Mouse (Mus musculus): ENCODE measurements around the gene Nes. TPM values are rescaled to one million over a fixed set of nuclear protein-coding genes. Genes with fewer than 3 reads are reported as not detected.

The Nes gene
- polyA plus RNA-seq, 1 experiment from 2014 or later: 34.6 TPM

DNA sequence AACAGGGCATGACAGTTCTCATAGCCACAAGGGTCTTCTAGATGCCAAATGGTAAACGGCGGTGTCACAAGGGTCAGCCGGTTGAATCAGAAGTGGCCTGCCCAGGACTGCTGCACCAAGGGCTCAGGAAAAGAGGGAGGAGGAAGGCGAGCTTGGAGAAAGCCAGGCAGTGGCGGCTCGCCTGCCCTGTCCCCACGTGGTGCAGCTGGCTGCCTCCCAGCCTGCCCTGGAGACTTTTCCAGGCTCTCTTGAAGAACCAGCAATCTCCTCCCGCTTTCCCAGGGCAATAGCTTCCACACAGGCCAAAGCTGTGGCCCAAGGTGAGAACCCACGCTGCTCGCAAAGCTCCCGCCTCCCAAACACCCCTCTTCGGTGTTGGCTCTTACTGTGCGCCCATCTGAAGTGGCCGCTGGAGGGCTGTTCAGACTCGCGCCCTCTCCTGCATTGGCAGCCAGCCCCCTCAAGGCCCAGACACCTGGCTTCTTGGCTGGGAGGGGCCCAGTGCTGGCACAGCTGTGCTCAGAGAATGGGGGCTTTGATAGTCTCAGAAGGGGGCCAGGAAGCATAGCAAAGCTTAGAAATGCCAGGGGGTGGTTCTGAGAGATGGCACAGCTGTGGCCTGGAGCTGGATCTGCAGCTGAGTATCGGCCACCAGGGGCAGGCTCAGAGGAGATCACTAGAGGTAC lies 31.6 kb downstream of the Nes start:
- H3K27me3 ChIP-seq: peaks cover 83% of the 10 kb centered on the region
- no peak for ATAC-seq (replicated peaks; ENCODE audit: low FRiP score)
- H3K4me3 ChIP-seq (replicated peaks): no peak overlapping the region
- peaks cover 19% of the 10 kb centered on the region for H3K4me1 ChIP-seq
- no peaks in the 10 kb centered on the region for H3K36me3 ChIP-seq
- no peak overlapping the region for H3K27ac ChIP-seq
- H3K4me2 ChIP-seq: no peak overlapping the region
- no peaks in the 10 kb centered on the region for H3K9me3 ChIP-seq (replicated peaks)
- WGBS: 2% methylated on average over 17 of the region's 17 CpGs
- H3K9ac ChIP-seq: no peak overlapping the region

DNA sequence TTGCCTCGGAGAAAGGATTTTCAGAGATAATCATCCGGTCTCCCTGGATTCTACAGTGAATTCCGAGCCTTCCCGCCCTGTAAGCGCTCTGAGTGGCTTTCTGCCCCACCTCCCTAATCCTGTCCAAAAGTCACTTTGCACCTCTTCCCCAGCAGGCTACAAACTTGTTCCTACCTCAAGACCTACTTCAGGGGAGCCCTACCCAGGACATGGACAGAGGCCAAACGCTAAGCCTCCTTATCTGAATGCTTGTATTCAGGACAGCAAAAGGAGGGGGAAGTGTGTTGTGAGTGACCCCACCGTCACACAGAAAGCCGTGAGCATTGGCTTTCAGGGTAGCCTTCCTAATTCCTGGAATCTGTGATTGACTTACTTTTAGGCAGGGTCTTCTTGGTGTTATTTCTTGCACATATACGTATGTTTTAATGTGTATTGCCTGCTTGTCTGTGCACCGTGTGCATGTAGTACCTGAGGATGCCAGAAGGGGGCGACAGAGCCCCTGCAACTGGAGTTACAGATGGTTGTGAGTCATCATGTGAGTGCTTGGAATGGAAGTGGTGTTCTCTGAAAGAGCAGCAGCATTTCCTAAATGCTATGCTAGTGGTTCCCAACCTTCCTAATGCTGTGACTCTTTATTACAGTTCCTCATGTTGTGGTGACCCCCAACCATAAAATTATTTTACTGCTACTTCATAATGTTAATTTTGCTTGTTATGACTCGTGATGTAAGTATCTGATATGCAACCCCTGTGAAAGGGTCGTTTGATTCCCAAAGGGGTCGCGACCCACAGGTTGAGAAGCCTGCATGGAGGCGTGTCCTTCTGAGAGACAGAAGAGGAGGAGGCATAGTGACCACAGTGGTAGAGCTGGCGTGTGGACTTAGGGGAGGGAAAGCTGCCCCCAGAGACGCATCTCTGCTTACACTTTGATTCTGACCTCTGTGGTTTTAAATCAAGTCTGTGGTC lies 35.2 kb downstream of the Nes start:
- Histone ChIP-seq H3K27me3 (peaks cover 70% of the 10 kb centered on the region), H3K36me3 (no peaks in the 10 kb centered on the region), H3K9me3 (replicated peaks) (no peaks in the 10 kb centered on the region), H3K4me1 (no peaks in the 10 kb centered on the region), H3K27ac (no peak overlapping the region), H3K4me2 (no peak overlapping the region), H3K4me3 (replicated peaks) (no peak overlapping the region), H3K9ac (no peak overlapping the region)
- ATAC-seq (replicated peaks; ENCODE audit: low FRiP score): no peak
- WGBS: 66% methylated on average over 18 of the region's 18 CpGs

DNA sequence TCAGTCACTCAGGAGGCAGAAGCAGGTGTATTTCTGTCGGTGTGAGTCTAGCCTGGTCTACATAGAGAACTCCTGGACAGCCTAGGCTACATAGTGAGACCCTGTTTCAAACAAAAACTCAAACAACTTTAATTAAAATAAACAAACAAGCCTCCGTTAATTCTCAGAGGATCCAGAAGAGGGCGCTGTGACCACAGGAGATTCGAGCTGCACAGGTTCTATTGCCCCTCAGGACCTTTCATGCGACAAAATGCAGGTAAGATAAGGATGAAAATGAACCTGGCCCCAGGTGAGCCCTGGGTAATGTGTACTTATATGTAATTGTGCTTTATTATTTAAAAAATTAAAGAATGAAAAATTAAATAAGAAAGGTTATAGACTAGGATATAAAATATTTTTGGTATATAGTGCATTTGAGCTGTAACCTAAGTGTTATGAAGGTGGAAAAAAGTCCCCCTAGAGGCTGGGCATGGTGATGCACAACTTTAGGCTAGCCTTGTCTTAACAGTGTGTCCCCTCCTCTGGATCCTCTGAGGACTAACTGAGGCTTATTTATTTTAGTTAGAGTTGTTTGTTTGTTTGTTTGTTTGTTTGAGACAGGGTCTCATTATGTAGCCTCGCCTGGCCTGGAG lies 39.9 kb downstream of the Nes start:
- H3K36me3 ChIP-seq: no peaks in the 10 kb centered on the region
- H3K4me2 ChIP-seq: no peak overlapping the region
- H3K9ac ChIP-seq: no peak overlapping the region
- no peak overlapping the region for H3K27ac ChIP-seq
- no peaks in the 10 kb centered on the region for H3K9me3 ChIP-seq (replicated peaks)
- WGBS: 10% methylated on average over 6 of the region's 6 CpGs
- H3K27me3 ChIP-seq: peaks cover 40% of the 10 kb centered on the region
- H3K4me1 ChIP-seq: no peaks in the 10 kb centered on the region
- H3K4me3 ChIP-seq (replicated peaks): no peak overlapping the region
- ATAC-seq (replicated peaks; ENCODE audit: low FRiP score): no peak

DNA sequence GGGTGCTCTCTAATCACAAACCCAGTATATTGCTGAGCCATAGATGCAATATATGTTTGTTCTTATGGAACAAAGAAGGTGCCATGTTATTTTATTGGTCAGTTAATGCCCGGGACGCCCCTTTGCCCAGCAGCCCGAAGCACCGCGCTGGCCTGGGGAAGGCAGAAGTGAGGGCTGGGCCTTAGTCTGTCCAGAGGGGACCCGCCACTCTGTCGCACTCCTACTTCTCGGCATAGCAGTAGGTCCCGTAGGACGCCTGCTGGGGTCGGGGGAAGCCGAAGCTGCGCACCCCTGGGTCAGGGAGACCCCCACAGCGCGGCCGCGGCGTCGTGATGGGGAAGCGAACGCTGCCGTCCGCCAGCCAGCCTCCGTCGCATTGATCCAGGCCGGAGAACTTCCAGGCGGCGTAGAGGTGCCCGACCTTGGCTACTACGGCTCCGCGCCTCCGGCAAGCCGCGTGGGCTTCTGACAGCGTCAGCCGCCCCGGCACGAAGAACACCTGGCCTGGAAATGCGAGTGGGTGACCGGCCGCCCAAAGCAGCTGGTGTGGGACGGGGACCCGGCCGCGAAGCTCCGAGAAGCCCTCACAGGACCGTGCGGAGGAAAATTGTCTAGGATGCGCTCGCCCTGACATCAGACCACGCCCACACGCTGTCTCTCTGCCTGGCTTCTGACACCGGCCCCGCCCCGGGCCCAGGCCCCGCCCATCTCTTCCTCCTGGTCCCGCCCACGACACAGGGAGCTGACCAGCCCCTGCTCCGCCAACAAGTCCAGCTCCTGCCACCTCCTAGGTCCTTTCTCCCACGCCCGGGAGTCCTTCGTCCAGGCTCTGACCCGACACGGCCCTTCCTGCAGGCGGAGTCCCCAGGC lies 51.7 kb downstream of the Nes start:
- H3K9me3 ChIP-seq (replicated peaks): no peaks in the 10 kb centered on the region
- H3K4me3 ChIP-seq (replicated peaks): peak overlapping the region; percentile 58
- 1% methylated on average over 66 of the region's 66 CpGs for WGBS
- H3K27me3 ChIP-seq: peaks cover 90% of the 10 kb centered on the region
- no peaks in the 10 kb centered on the region for H3K36me3 ChIP-seq
- peak overlapping the region; percentile 99 for H3K4me2 ChIP-seq
- peak; percentile 95 for ATAC-seq (replicated peaks; ENCODE audit: low FRiP score)
- H3K9ac ChIP-seq: peak overlapping the region; percentile 46
- peaks cover 20% of the 10 kb centered on the region for H3K4me1 ChIP-seq
- no peak overlapping the region for H3K27ac ChIP-seq

DNA sequence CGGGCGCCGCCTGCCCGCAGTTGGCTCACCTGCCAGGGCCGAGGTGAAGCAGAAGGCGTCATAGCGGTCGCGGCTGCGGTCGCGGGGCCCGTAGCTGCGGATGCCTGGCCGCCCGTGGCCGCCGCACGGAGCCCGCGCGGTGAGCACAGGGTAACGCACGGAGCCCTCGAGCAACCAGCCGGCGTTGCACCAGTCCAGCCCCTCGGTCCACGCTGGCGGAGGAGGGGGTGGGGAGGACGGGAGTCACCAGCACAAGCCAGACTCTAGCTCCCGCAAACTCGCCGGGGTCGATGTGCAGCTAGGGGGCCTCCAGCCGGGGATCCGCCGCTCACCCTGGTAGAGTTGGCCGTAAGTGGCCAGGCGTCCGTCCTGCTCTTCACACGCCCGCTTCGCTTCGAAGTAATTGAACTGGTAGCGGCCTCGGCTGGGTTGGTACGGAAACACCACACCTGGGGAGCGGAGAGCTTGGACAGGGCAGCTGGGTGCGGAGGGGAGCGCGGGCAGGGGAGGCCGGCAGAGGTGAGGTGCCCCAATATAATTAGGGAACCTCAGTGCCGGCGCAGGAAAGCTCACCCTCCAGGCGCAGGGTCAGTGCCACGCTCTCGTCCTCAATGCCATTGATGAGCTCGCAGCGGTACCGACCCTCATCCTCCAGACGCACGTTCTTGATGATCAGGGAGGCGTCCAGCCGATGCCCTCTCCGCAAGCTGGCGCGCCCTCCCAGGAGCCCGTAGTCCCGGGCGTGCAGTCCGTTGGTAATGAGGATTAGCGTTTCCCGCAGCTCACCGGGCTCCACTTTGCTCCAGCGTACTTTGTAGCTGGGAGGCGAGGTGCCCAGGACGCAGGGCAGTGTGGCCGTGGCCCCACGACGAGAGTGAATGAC lies 52.6 kb downstream of the Nes start:
- ATAC-seq (replicated peaks; ENCODE audit: low FRiP score): peak; percentile 79
- Histone ChIP-seq H3K4me1 (peaks cover 20% of the 10 kb centered on the region), H3K4me3 (replicated peaks) (peak overlapping the region; percentile 58), H3K9me3 (replicated peaks) (0 out of 2 replicates have a peak, but pooled peaks cover 6% of the 10 kb centered on the region), H3K4me2 (peak overlapping the region; percentile 99), H3K27ac (no peak overlapping the region), H3K9ac (peak overlapping the region; percentile 46), H3K27me3 (peaks cover 90% of the 10 kb centered on the region), H3K36me3 (no peaks in the 10 kb centered on the region)
- under 1% methylated on average over 81 of the region's 81 CpGs for WGBS

DNA sequence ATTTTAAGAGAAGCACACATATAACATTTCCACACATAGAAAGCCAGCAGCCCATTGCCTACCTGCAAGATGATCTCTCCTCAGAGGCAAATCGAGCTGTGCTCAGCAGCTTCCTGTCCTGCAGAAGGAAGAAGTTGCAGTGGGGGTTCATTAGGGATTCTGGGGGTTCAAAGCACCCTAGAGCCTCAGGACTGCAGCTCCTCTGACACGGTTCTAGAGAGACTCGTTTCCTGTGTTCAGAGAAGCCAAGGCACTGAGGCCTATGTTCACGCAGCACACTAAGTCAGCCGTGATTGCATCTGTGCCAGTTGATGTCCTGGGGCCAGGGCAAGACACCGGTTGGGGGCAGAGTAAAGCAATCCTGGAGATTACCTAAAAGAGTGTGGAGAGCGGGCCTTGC lies 55.9 kb downstream of the Nes start:
- no peak overlapping the region for H3K4me3 ChIP-seq (replicated peaks)
- peaks cover 30% of the 10 kb centered on the region for H3K4me1 ChIP-seq
- H3K9ac ChIP-seq: no peak overlapping the region
- peaks cover 91% of the 10 kb centered on the region for H3K27me3 ChIP-seq
- 0 out of 2 replicates have a peak, but pooled peaks cover 6% of the 10 kb centered on the region for H3K9me3 ChIP-seq (replicated peaks)
- no peak for ATAC-seq (replicated peaks; ENCODE audit: low FRiP score)
- H3K4me2 ChIP-seq: no peak overlapping the region
- WGBS: 57% methylated on average over 7 of the region's 7 CpGs
- H3K27ac ChIP-seq: no peak overlapping the region
- H3K36me3 ChIP-seq: no peaks in the 10 kb centered on the region

DNA sequence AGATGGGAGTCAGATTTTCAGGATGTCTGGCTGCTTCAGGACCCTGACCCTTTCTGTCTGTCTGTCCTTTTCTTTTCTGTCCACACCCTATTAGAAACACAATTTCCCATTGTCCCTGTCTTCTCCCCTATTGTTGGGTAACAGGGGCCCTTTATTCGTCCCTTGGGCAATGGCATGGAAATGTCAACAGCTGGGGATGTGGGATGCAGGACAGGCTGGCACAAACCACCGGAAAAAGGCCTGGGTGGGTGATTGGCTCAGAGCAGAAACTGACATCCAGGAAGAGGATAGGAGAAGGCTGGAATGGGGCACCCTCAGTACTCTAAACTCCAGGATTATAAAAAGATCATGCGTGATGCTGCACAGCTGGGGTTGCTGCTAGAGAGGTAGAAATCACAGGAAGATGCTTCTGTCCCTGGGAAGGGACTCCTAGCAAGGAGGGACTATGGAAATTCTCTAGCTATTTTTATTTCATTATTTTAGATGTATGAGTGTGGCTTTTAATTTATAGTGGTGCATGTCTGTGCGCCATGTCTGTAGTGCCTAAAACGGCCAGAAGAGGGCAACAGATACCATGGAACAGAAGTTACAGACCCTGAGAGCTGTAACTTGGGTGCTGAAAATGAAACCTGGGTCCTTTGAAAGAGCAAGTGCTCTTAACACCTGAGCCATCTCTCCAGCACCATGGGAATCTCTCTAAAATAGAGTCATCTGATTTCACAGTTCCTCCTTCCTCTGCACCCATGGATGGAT lies 56.7 kb downstream of the Nes start, which contains the start of gene Hapln2:
Hapln2 (minus strand) TSS at position 150 of the 753 bp plus-strand sequence.
- H3K27ac ChIP-seq: no peak within 1 kb of the TSS

More for the DNA sequence above, 56.7 kb downstream of the Nes start, which contains the start of gene Hapln2:
- no peak within 1 kb of the TSS for H3K4me3 ChIP-seq (replicated peaks)
- H3K4me1 ChIP-seq: peaks cover 25% of the 10 kb centered on the region
- 51% methylated on average over 5 of the region's 5 CpGs for WGBS
- H3K9me3 ChIP-seq (replicated peaks): 0 out of 2 replicates have a peak, but pooled peaks cover 6% of the 10 kb centered on the region
- H3K4me2 ChIP-seq: no peak within 1 kb of the TSS
- ATAC-seq (replicated peaks; ENCODE audit: low FRiP score): no peak
- no peaks in the 10 kb centered on the region for H3K36me3 ChIP-seq
- peaks cover 91% of the 10 kb centered on the region for H3K27me3 ChIP-seq
- H3K9ac ChIP-seq: no peak within 1 kb of the TSS

Other genes with a start within 250 kb of the Nes start
- 0.66 and 0.84 TPM in 2 replicates for gene Lrrc71, start 222.5 kb upstream of the Nes start, polyA plus RNA-seq (2015; fragmentation: Nextera tagmentation; extraction: Ambion mirVana)
- 6.1 and 8.4 TPM in 2 replicates for gene Ntrk1, start 175.9 kb upstream of the Nes start, polyA plus RNA-seq (2015; fragmentation: Nextera tagmentation; extraction: Ambion mirVana)
- gene Insrr, start 174.1 kb upstream of the Nes start, polyA plus RNA-seq (2015; fragmentation: Nextera tagmentation; extraction: Ambion mirVana): 1.2 and 1.5 TPM in 2 replicates
- 40.8 and 51.0 TPM in 2 replicates for gene Pear1, start 146.8 kb upstream of the Nes start, polyA plus RNA-seq (2015; fragmentation: Nextera tagmentation; extraction: Ambion mirVana)
- 0.09 TPM in 1 of 2 replicates, not detected in the other for gene Sh2d2a, start 124.3 kb upstream of the Nes start, polyA plus RNA-seq (2015; fragmentation: Nextera tagmentation; extraction: Ambion mirVana)
- 14.4 and 16.1 TPM in 2 replicates for gene Prcc, start 85.5 kb upstream of the Nes start, polyA plus RNA-seq (2015; fragmentation: Nextera tagmentation; extraction: Ambion mirVana)
- 221 and 234 TPM in 2 replicates for gene Hdgf, start 64.8 kb upstream of the Nes start, polyA plus RNA-seq (2015; fragmentation: Nextera tagmentation; extraction: Ambion mirVana)
- 85.4 TPM in 2 replicates for gene Mrpl24, start 51.6 kb upstream of the Nes start, polyA plus RNA-seq (2015; fragmentation: Nextera tagmentation; extraction: Ambion mirVana)
- 62.5 and 64.3 TPM in 2 replicates for gene Isg20l2, start 40.8 kb upstream of the Nes start, polyA plus RNA-seq (2015; fragmentation: Nextera tagmentation; extraction: Ambion mirVana)
- gene Rrnad1, start 40.4 kb upstream of the Nes start, polyA plus RNA-seq (2015; fragmentation: Nextera tagmentation; extraction: Ambion mirVana): 17.7 and 23.0 TPM in 2 replicates
- 81.1 and 82.3 TPM in 2 replicates for gene Crabp2, start 22.4 kb upstream of the Nes start, polyA plus RNA-seq (2015; fragmentation: Nextera tagmentation; extraction: Ambion mirVana)
- 0.17 and 0.33 TPM in 2 replicates for gene Bcan, start 29.2 kb downstream of the Nes start, polyA plus RNA-seq (2015; fragmentation: Nextera tagmentation; extraction: Ambion mirVana)
- gene Hapln2, start 56.5 kb downstream of the Nes start, polyA plus RNA-seq (2015; fragmentation: Nextera tagmentation; extraction: Ambion mirVana): 0.12 and 0.23 TPM in 2 replicates
- gene Gpatch4, start 72.0 kb downstream of the Nes start, polyA plus RNA-seq (2015; fragmentation: Nextera tagmentation; extraction: Ambion mirVana): 38.2 and 45.4 TPM in 2 replicates
- gene Naxe, start 87.4 kb downstream of the Nes start, polyA plus RNA-seq (2015; fragmentation: Nextera tagmentation; extraction: Ambion mirVana): 164 and 174 TPM in 2 replicates
- gene Ttc24, start 107.2 kb downstream of the Nes start, polyA plus RNA-seq (2015; fragmentation: Nextera tagmentation; extraction: Ambion mirVana): not detected in 2 replicates
- 18.5 and 22.1 TPM in 2 replicates for gene Iqgap3, start 110.9 kb downstream of the Nes start, polyA plus RNA-seq (2015; fragmentation: Nextera tagmentation; extraction: Ambion mirVana)
- 18.5 and 21.5 TPM in 2 replicates for gene Mef2d, start 171.3 kb downstream of the Nes start, polyA plus RNA-seq (2015; fragmentation: Nextera tagmentation; extraction: Ambion mirVana)